Mouse (Mus musculus) lung, embryonic 14.5 days (tissue): ENCODE measurements around the gene Cgnl1. TPM values are rescaled to one million over a fixed set of nuclear protein-coding genes. Genes with fewer than 3 reads are reported as not detected.

Experiments used
- ATAC-seq: fragments of 200-750 bp; cut with Nextera tagmentation; 2 replicates; pipeline ENCODE4 v1.8.0; 2017; ENCODE audit warnings: mild to moderate bottlenecking, moderate TSS enrichment, moderate library complexity; ENCODE audit not compliant: insufficient read depth
- DNase-seq: peaks from one replicate; pipeline ENCODE4 v3.0.0-alpha.2; 2015
- H3K27ac ChIP-seq: fragments of 300-500 bp; sonication (generic); 2 replicates; pipeline ENCODE4 v1.5.1; 2014; ENCODE audit warnings: low read depth, mild to moderate bottlenecking, moderate library complexity
- H3K27me3 ChIP-seq: fragments of 300-500 bp; sonication (generic); 2 replicates; pipeline ENCODE4 v1.6.1; 2014; ENCODE audit warnings: low read length, control low read depth; ENCODE audit not compliant: insufficient read depth
- H3K36me3 ChIP-seq: fragments of 300-500 bp; sonication (generic); 2 replicates; pipeline ENCODE4 v1.6.1; 2014; ENCODE audit warnings: control low read depth; ENCODE audit not compliant: insufficient read depth
- H3K4me1 ChIP-seq: fragments of 300-500 bp; sonication (generic); 2 replicates; pipeline ENCODE4 v1.6.1; 2014; ENCODE audit warnings: antibody characterized with exemption, control low read depth; ENCODE audit not compliant: insufficient read depth
- H3K4me2 ChIP-seq: fragments of 300-500 bp; sonication (generic); 2 replicates; pipeline ENCODE4 v1.6.1; 2014; ENCODE audit warnings: mild to moderate bottlenecking
- H3K4me3 ChIP-seq: fragments of 300-500 bp; sonication (generic); 2 replicates; pipeline ENCODE4 v1.5.1; 2014; ENCODE audit warnings: low read depth, low read length
- H3K9ac ChIP-seq: fragments of 300-500 bp; sonication (generic); 2 replicates; pipeline ENCODE4 v1.6.1; 2014
- H3K9me3 ChIP-seq: fragments of 300-500 bp; sonication (generic); 2 replicates; pipeline ENCODE4 v1.6.1; 2016; ENCODE audit warnings: low read depth, low read length, control low read depth
- CTCF ChIP-seq: IDR thresholded peaks from 2 replicates; pipeline ENCODE4 v1.5.1; 2016; ENCODE audit warnings: antibody characterized with exemption, low read depth
- WGBS: fragments of 180-500 bp; shearing (Covaris S2); extraction: QIAGEN DNeasy Blood & Tissue Kit; methylation state at CpG from one replicate; pipeline ENCODE4 v1.1.7; 2014; 5-methylcytosine and 5-hydroxymethylcytosine counted together
- polyA plus RNA-seq: library from polyadenylated mRNA; unstranded; fragments of >200 nt; fragmentation: Nextera tagmentation; extraction: Ambion mirVana; gene quantifications from 2 replicates; pipeline ENCODE4 v1.2.1, GENCODE M21; 2014

Gene Cgnl1
- 16.2 and 19.3 TPM in 2 replicates for polyA plus RNA-seq

GRCm38 (mm10) chr9:71770991-71771767, at the start of gene Cgnl1:
Gene Cgnl1, minus strand, starts transcription at chr9:71771602.
- WGBS, result under 1% methylated on average over 67 of the region's 67 CpGs
- Histone ChIP-seq H3K4me1 (0 out of 2 replicates have a peak, but pooled peaks cover 5% of the 10 kb centered on the region), H3K4me3 (peak within 1 kb of the TSS; percentile 70), H3K9me3 (no peaks in the 10 kb centered on the region), H3K9ac (peak within 1 kb of the TSS; percentile 70), H3K36me3 (no peaks in the 10 kb centered on the region), H3K4me2 (peak within 1 kb of the TSS; percentile 75), H3K27ac (peak within 1 kb of the TSS; percentile 89), H3K27me3 (no peaks in the 10 kb centered on the region)
- DNase-seq (peak; percentile 86), ATAC-seq (peak; percentile 95)
- TF ChIP-seq CTCF, result peak; percentile 48

- WGBS, result 87% methylated on average over 7 of the region's 7 CpGs
- H3K4me2 ChIP-seq, result no peak overlapping the region
- ATAC-seq (no peak), DNase-seq (no peak)
- H3K4me1 ChIP-seq, result no peaks in the 10 kb centered on the region
- no peak for TF ChIP-seq CTCF
- no peak overlapping the region for H3K4me3 ChIP-seq
- no peaks in the 10 kb centered on the region for H3K27me3 ChIP-seq
- H3K36me3 ChIP-seq, result no peaks in the 10 kb centered on the region
- H3K27ac ChIP-seq, result no peak overlapping the region
- H3K9ac ChIP-seq, result no peak overlapping the region
- no peaks in the 10 kb centered on the region for H3K9me3 ChIP-seq
Measured at GRCm38 (mm10) chr9:71818453-71818852, 47.1 kb upstream of the Cgnl1 start.

GRCm38 (mm10) chr9:71816121-71816520, 44.7 kb upstream of the Cgnl1 start:
- Histone ChIP-seq H3K4me1 (no peaks in the 10 kb centered on the region), H3K4me2 (no peak overlapping the region), H3K27me3 (no peaks in the 10 kb centered on the region), H3K27ac (no peak overlapping the region), H3K9ac (no peak overlapping the region), H3K36me3 (no peaks in the 10 kb centered on the region), H3K4me3 (no peak overlapping the region), H3K9me3 (no peaks in the 10 kb centered on the region)
- WGBS, result 43% methylated on average over 3 of the region's 3 CpGs
- ATAC-seq (no peak), DNase-seq (no peak)
- TF ChIP-seq CTCF, result no peak

GRCm38 (mm10) chr9:71813565-71813964, 42.2 kb upstream of the Cgnl1 start:
- Histone ChIP-seq H3K36me3 (no peaks in the 10 kb centered on the region), H3K4me2 (no peak overlapping the region), H3K4me3 (no peak overlapping the region), H3K27me3 (no peaks in the 10 kb centered on the region), H3K9me3 (no peaks in the 10 kb centered on the region), H3K4me1 (no peaks in the 10 kb centered on the region), H3K27ac (no peak overlapping the region), H3K9ac (no peak overlapping the region)
- no peak for TF ChIP-seq CTCF
- WGBS, result 76% methylated on average over 3 of the region's 3 CpGs
- ATAC-seq (no peak), DNase-seq (no peak)

GRCm38 (mm10) chr9:71812914-71813313, 41.5 kb upstream of the Cgnl1 start:
- no peak overlapping the region for H3K4me3 ChIP-seq
- H3K4me1 ChIP-seq, result no peaks in the 10 kb centered on the region
- H3K36me3 ChIP-seq, result no peaks in the 10 kb centered on the region
- DNase-seq, result no peak
- 53% methylated on average over 4 of the region's 4 CpGs for WGBS
- H3K27me3 ChIP-seq, result no peaks in the 10 kb centered on the region
- H3K9ac ChIP-seq, result no peak overlapping the region
- H3K27ac ChIP-seq, result no peak overlapping the region
- no peak for ATAC-seq
- H3K4me2 ChIP-seq, result no peak overlapping the region
- no peak for TF ChIP-seq CTCF
- H3K9me3 ChIP-seq, result no peaks in the 10 kb centered on the region

GRCm38 (mm10) chr9:71812402-71812801, 41.0 kb upstream of the Cgnl1 start:
- WGBS, result 32% methylated on average over 4 of the region's 4 CpGs

GRCm38 (mm10) chr9:71811404-71811803, 40.0 kb upstream of the Cgnl1 start:
- no peak overlapping the region for H3K4me3 ChIP-seq
- H3K27ac ChIP-seq, result no peak overlapping the region
- 71% methylated on average over 5 of the region's 5 CpGs for WGBS
- no peak for DNase-seq
- H3K4me1 ChIP-seq, result no peaks in the 10 kb centered on the region
- no peak for ATAC-seq
- no peaks in the 10 kb centered on the region for H3K36me3 ChIP-seq
- H3K27me3 ChIP-seq, result no peaks in the 10 kb centered on the region
- H3K4me2 ChIP-seq, result no peak overlapping the region
- no peak overlapping the region for H3K9ac ChIP-seq
- TF ChIP-seq CTCF, result no peak
- H3K9me3 ChIP-seq, result no peaks in the 10 kb centered on the region

More at GRCm38 (mm10) chr9:71812402-71812801, 41.0 kb upstream of the Cgnl1 start:
- Histone ChIP-seq H3K9ac (no peak overlapping the region), H3K4me2 (no peak overlapping the region), H3K27me3 (no peaks in the 10 kb centered on the region), H3K4me3 (no peak overlapping the region), H3K4me1 (no peaks in the 10 kb centered on the region), H3K36me3 (no peaks in the 10 kb centered on the region), H3K27ac (no peak overlapping the region), H3K9me3 (no peaks in the 10 kb centered on the region)
- 0 out of 2 replicates have a peak, but pooled peaks have one; percentile 47 for ATAC-seq
- DNase-seq, result peak; percentile 51
- TF ChIP-seq CTCF, result peak; percentile 56
